Mouse (Mus musculus) ES-Bruce4 (cell line): ENCODE data around the gene Ddx1.

Source experiments
- CTCF ChIP-seq: IDR thresholded peaks from one replicate; pipeline ENCODE4 v1.8.1; 2011; ENCODE audit warnings: low read depth, low read length
- POLR2A ChIP-seq: IDR thresholded peaks from one replicate; pipeline ENCODE4 v1.8.1; 2011; ENCODE audit warnings: low read length; ENCODE audit not compliant: insufficient read depth

DNA sequence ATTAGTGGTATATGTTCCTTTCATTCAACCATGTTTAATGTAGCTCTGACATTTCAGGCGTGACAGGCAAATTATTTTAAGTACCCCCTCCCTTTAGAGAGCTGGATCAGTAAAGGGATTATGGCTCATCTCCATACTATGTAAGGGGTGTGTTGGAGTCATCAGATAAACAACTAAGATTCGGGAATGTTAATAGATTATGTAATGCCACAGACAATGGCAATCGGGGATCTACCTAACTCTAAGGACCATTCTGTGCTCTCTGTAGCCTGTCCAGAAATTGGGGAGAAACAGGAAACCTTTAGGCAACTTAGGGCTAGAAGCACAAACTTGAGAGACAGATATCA, 533 bp upstream of the Ddx1 start:
- TF ChIP-seq CTCF (no peak), POLR2A (no peak)
